Mouse (Mus musculus): ENCODE data around the gene Ccdc85b.

- no peak for TF ChIP-seq CTCF (IDR thresholded peaks at IDR 0.05; ENCODE audit: control insufficient read depth, insufficient read depth, insufficient read length)
- no peak for TF ChIP-seq MYOG (IDR thresholded peaks at IDR 0.05; ENCODE audit: control insufficient read depth, extremely low read depth, insufficient read length)
These were observed 34.1 kb downstream of the Ccdc85b start for GRCm38 (mm10) chr19:5423561-5423960.

Measured in C2C12 (cell line).